Mouse (Mus musculus): ENCODE data around the gene Ttc8.

DNA sequence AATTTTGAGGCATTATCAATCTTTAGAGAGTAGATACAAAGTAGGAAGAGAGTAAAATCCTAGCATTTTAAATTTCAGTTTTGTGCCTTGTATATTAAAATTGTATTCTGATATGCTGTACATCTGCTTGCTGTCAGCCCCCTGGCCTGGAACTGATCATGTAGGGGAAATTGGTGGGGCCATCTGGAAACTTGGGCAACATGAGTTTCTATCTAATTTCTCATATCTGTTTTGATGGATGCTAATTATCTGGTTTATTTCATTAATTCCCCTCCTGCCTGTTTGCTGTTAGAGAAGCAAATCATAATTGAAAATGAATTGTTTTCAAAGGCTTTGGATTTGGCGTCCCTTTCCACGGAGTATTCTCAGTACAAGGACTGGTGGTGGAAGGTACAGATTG lies 36.6 kb downstream of the Ttc8 start:
- no peak for TF ChIP-seq CTCF (conservative IDR thresholded peaks at IDR 0.05; ENCODE audit: insufficient read depth, insufficient read length, low read depth, low read length)
- no peak for TF ChIP-seq POLR2A (IDR thresholded peaks at IDR 0.05; ENCODE audit: low read depth, low read length)

All from kidney, adult 2 months (tissue).